Mouse (Mus musculus): Measurements from ENCODE around the gene Cbln3. TPM values are rescaled to one million over a fixed set of nuclear protein-coding genes. Genes with fewer than 3 reads are reported as not detected.
A peak's percentile ranks its signal among the peaks of the same experiment; 100 is the strongest.

Cbln3 gene
- polyA plus RNA-seq, 1 experiment from 2014 or later = 0.07 TPM

DNA sequence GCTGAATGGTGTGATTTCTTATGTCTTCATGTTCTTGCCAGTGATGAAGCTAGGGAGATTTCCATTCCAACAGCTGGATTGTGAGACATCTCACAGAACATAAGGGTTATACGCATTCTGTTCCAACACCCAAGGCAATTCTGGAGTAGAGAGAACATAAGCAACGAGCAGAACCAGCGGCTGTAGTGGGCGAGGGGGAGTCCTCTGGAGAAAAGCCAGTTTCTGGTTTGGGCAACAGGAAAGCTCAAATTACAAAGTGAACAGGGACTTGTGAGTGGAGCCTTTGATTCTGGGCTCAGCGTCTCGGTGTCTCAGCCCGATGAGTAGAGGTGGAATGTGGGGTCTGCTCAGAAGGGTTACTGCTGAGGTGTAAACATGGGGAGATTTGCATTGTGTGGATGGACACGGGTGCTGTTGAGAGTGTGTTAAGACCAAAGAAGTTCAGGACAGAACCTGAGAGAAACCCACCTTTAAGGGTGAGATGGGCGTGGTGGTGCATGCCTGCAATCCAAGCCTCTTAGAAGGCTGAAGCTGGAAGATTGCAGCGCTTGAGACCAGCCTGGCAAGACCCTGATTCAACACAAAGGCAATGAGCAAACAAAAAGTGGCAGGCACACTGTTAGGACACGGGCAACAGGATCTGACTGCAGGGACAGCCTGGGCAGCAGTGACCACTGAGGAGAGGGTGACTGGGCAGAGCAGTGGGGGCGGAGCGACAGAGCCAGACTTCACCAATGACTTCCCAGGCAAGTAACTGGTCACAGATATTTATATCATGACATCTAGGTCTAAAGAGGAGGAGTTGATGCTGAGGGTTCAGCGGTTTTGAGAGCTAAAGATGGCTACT, 6.5 kb downstream of the Cbln3 start:
- H3K27ac ChIP-seq (replicated peaks; ENCODE audit: low read depth, low read length) = no peak overlapping the region
- no peak overlapping the region for H3K4me3 ChIP-seq (ENCODE audit: low read depth, low read length)

DNA sequence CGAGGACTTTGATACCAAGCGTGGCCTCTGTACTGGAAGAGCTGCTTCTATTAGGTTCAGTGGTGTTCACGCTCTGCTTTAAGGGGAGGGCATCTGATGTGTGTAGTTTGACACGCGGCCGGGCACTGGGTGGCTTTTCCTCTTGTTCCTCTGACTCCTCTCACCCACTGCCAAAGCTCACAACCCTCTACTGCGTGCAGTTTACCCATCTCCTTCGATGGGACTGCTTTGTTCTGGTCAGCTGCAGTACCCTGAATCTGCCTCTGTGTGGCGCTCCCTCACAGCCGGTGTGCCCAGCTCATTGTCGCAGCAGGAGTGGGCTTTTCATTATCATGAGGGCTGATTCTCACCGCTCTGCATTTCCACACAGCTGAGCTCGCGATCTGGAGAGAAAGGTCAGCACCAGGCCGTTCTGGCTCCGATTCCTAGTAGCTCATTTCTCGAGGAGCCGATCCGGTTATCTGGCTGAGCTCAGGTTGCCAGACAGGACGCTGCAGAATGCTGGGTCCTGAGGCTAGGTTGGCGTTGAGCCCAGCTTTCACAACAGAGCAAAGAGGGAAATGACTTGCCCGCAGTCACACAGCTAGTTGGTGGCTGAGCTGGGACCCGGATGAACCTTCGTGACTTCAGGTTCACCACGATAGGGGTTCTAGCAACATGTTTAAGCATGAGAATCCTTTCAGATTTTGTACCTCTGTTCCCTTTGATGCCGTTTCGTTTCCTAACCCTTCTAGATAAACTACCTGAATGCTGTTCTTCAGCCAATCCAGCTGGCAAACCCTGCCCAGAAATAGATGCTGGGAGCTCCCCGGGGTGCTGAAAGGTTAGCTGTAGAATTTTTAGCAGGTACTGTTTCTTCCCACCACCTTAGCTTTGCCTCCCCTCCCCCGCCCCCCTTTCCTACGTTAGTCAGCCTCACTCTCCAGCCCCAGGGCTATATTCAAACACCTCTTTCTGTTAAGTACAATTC, 10.2 kb downstream of the Cbln3 start:
- H3K36me3 ChIP-seq (replicated peaks; ENCODE audit: control insufficient read depth, insufficient read depth, low read depth, low read length) = peaks cover 13% of the 10 kb centered on the region
- peak overlapping the region; percentile 6 for H3K4me2 ChIP-seq (ENCODE audit: low read depth, low read length)
- no peaks in the 10 kb centered on the region for H3K27me3 ChIP-seq (ENCODE audit: control insufficient read depth, insufficient read depth, low read length)
- peaks cover 3% of the 10 kb centered on the region; the same call in 1 of the 2 replicates for H3K4me1 ChIP-seq (ENCODE audit: control insufficient read depth, insufficient read depth, low read length)
- H3K9ac ChIP-seq (replicated peaks; ENCODE audit: low read length) = peak overlapping the region; percentile 29; the same call in 1 of the 2 replicates
- peak; percentile 55 for ATAC-seq (replicated peaks; ENCODE audit: insufficient number of reproducible peaks, low FRiP score, low TSS enrichment, low read depth)
- 14% methylated on average over 30 of the region's 30 CpGs for WGBS
- no peaks in the 10 kb centered on the region for H3K9me3 ChIP-seq (replicated peaks; ENCODE audit: control insufficient read depth, low read length)
- no peak overlapping the region for H3K4me3 ChIP-seq (ENCODE audit: low read depth, low read length)
- no peak overlapping the region for H3K27ac ChIP-seq (replicated peaks; ENCODE audit: low read depth, low read length)
- peak; percentile 85 for DNase-seq (ENCODE audit: low spot score)

More for the DNA sequence above, 6.5 kb downstream of the Cbln3 start:
- DNase-seq (ENCODE audit: low spot score) = peak; percentile 72
- WGBS = 17% methylated on average over 14 of the region's 14 CpGs
- ATAC-seq (replicated peaks; ENCODE audit: insufficient number of reproducible peaks, low FRiP score, low TSS enrichment, low read depth) = no peak
- Histone ChIP-seq H3K4me1 (ENCODE audit: control insufficient read depth, insufficient read depth, low read length) (peaks cover 3% of the 10 kb centered on the region; the same call in 1 of the 2 replicates), H3K9ac (replicated peaks; ENCODE audit: low read length) (no peak overlapping the region), H3K36me3 (replicated peaks; ENCODE audit: control insufficient read depth, insufficient read depth, low read depth, low read length) (no peaks in the 10 kb centered on the region), H3K27me3 (ENCODE audit: control insufficient read depth, insufficient read depth, low read length) (no peaks in the 10 kb centered on the region), H3K4me2 (ENCODE audit: low read depth, low read length) (peak overlapping the region; percentile 22), H3K9me3 (replicated peaks; ENCODE audit: control insufficient read depth, low read length) (no peaks in the 10 kb centered on the region)

DNA sequence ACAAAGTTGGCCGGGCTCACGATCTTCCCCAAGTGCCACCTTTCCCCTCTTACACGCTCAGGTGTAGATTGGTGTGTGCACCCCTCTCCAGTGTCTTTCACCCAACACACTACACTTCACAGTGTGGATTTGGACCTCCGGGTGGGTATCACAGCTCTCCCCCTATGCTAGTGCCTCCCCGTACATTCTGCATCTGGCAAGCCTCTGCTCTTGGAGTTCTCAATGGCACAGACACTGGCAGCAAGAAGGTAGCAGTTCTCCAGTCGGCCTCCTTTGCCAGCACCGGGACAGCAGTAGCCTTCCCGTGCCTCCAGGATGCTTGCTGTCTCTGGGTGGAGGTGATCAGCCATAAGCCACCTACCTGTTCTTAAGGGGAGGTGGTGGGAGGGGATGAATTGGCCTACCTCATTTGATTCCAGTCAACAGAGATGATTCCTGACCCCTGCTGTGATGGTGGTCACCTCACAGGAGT, 10.9 kb downstream of the Cbln3 start:
- no peak for DNase-seq (ENCODE audit: low spot score)
- Histone ChIP-seq H3K9me3 (replicated peaks; ENCODE audit: control insufficient read depth, low read length) (no peaks in the 10 kb centered on the region), H3K36me3 (replicated peaks; ENCODE audit: control insufficient read depth, insufficient read depth, low read depth, low read length) (peaks cover 13% of the 10 kb centered on the region), H3K27me3 (ENCODE audit: control insufficient read depth, insufficient read depth, low read length) (no peaks in the 10 kb centered on the region), H3K4me3 (ENCODE audit: low read depth, low read length) (no peak overlapping the region), H3K4me1 (ENCODE audit: control insufficient read depth, insufficient read depth, low read length) (peaks cover 3% of the 10 kb centered on the region; the same call in 1 of the 2 replicates), H3K27ac (replicated peaks; ENCODE audit: low read depth, low read length) (no peak overlapping the region), H3K9ac (replicated peaks; ENCODE audit: low read length) (peak overlapping the region; percentile 29; the same call in 1 of the 2 replicates), H3K4me2 (ENCODE audit: low read depth, low read length) (no peak overlapping the region)
- 0 out of 2 replicates have a peak, but pooled peaks have one; percentile 43 for ATAC-seq (replicated peaks; ENCODE audit: insufficient number of reproducible peaks, low FRiP score, low TSS enrichment, low read depth)
- WGBS = 82% methylated on average over 8 of the region's 8 CpGs

DNA sequence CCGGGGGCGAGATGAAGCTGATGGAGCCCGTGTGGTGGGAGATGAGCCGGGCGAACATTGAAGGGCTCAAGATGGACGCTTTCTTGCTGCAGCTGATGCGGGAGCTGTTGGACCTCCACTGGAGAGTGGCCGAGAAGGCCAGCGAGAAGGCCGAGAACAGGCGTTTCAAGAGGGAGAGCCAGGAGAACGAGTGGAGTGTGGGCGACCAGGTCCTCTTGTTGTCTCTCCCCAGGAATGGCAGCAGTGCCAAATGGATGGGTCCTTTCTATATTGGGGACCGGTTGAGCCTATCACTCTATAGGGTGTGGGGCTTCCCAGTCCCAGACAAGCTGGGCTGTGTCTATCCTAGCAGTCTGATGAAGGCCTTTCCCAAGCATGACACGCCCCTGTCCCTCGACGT, 11.6 kb downstream of the Cbln3 start:
- H3K27ac ChIP-seq (replicated peaks; ENCODE audit: low read depth, low read length) = no peak overlapping the region
- 90% methylated on average over 17 of the region's 17 CpGs for WGBS
- H3K9me3 ChIP-seq (replicated peaks; ENCODE audit: control insufficient read depth, low read length) = no peaks in the 10 kb centered on the region
- ATAC-seq (replicated peaks; ENCODE audit: insufficient number of reproducible peaks, low FRiP score, low TSS enrichment, low read depth) (no peak), DNase-seq (ENCODE audit: low spot score) (no peak)
- H3K36me3 ChIP-seq (replicated peaks; ENCODE audit: control insufficient read depth, insufficient read depth, low read depth, low read length) = peaks cover 13% of the 10 kb centered on the region
- no peak overlapping the region for H3K4me3 ChIP-seq (ENCODE audit: low read depth, low read length)
- H3K4me2 ChIP-seq (ENCODE audit: low read depth, low read length) = no peak overlapping the region
- no peak overlapping the region for H3K9ac ChIP-seq (replicated peaks; ENCODE audit: low read length)
- H3K27me3 ChIP-seq (ENCODE audit: control insufficient read depth, insufficient read depth, low read length) = no peaks in the 10 kb centered on the region
- H3K4me1 ChIP-seq (ENCODE audit: control insufficient read depth, insufficient read depth, low read length) = no peaks in the 10 kb centered on the region

DNA sequence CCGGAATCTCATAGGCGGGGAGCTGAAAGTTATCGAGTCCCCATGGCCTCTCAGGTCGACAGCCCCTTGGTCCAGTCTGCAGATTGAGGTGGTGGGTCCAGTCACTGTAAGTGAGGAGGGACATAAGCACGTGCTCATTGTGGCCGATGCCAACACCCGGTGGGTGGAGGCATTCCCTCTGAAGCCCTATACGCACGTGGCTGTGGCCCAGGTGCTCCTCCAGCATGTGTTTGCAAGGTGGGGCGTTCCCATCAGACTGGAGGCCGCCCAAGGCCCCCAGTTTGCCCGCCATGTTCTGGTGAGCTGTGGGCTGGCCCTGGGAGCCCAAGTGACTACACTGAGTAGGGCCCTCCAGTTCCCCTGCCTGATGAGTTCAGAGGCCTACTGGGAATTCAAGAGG, 12.2 kb downstream of the Cbln3 start:
- ATAC-seq (replicated peaks; ENCODE audit: insufficient number of reproducible peaks, low FRiP score, low TSS enrichment, low read depth) = no peak
- Histone ChIP-seq H3K27ac (replicated peaks; ENCODE audit: low read depth, low read length) (no peak overlapping the region), H3K9me3 (replicated peaks; ENCODE audit: control insufficient read depth, low read length) (no peaks in the 10 kb centered on the region), H3K9ac (replicated peaks; ENCODE audit: low read length) (no peak overlapping the region), H3K27me3 (ENCODE audit: control insufficient read depth, insufficient read depth, low read length) (no peaks in the 10 kb centered on the region), H3K4me1 (ENCODE audit: control insufficient read depth, insufficient read depth, low read length) (no peaks in the 10 kb centered on the region), H3K36me3 (replicated peaks; ENCODE audit: control insufficient read depth, insufficient read depth, low read depth, low read length) (peaks cover 13% of the 10 kb centered on the region), H3K4me3 (ENCODE audit: low read depth, low read length) (no peak overlapping the region), H3K4me2 (ENCODE audit: low read depth, low read length) (no peak overlapping the region)
- 91% methylated on average over 12 of the region's 12 CpGs for WGBS
- no peak for DNase-seq (ENCODE audit: low spot score)

DNA sequence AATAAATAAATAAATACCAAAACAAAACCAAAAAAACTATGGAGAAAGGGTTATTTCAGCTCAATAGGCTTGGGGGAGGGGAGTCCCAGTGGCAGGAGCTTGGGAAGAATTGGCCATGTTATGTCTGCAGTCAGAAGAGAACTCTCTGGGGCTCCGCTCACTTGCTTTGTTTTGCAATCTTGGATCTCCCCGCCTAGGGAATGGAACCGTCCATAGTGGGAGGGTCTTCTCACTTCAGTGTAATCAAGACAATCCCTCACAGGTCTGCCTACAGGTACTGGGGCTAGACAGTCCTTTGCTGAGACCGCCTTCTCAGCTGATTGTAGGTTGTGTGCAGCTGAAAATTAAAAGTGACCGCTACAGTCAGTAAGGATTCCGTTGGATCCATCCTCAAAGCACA, 14.7 kb downstream of the Cbln3 start:
- ATAC-seq (replicated peaks; ENCODE audit: insufficient number of reproducible peaks, low FRiP score, low TSS enrichment, low read depth) = no peak
- Histone ChIP-seq H3K27me3 (ENCODE audit: control insufficient read depth, insufficient read depth, low read length) (no peaks in the 10 kb centered on the region), H3K9me3 (replicated peaks; ENCODE audit: control insufficient read depth, low read length) (no peaks in the 10 kb centered on the region), H3K4me2 (ENCODE audit: low read depth, low read length) (no peak overlapping the region), H3K9ac (replicated peaks; ENCODE audit: low read length) (no peak overlapping the region), H3K36me3 (replicated peaks; ENCODE audit: control insufficient read depth, insufficient read depth, low read depth, low read length) (peaks cover 19% of the 10 kb centered on the region), H3K4me1 (ENCODE audit: control insufficient read depth, insufficient read depth, low read length) (no peaks in the 10 kb centered on the region), H3K27ac (replicated peaks; ENCODE audit: low read depth, low read length) (no peak overlapping the region), H3K4me3 (ENCODE audit: low read depth, low read length) (no peak overlapping the region)
- DNase-seq (ENCODE audit: low spot score) = no peak
- 96% methylated on average over 6 of the region's 6 CpGs for WGBS

DNA sequence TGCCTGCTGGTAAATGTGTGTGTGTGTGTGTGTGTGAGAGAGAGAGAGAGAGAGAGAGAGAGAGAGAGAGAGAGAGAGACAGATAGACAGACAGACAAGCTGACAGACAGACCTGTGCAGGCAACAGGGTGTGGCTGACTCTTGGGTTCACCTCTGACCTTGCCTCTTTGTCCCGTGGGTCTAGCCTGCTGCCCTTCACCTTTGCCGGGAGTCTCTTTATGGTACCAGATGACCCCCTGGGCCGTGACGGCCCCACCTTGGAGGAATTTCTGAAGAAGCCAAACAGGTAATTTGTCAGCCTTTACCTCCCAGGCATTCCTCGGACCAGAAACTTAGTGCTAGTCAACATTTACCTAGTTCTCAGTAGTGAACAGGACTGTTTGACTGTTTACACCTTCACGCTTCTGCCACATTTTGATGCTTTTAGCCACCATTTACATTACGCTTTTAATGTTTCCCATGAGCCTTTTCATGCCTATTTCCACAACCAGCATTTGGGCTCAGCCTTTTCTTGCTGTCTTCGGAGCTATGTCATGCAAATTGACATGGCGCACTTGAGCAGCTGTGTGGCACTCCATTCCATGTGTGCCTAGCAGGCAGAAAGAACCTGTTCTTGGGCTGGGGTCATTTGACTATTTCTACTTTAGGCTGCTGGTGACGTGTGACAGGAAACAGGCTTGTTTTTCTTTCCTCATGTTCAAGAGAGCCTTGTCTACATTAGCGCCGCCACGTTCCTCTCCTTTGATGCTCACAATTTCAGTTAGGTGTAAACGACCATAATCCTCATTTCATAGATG, 15.8 kb downstream of the Cbln3 start:
- Histone ChIP-seq H3K27me3 (ENCODE audit: control insufficient read depth, insufficient read depth, low read length) (no peaks in the 10 kb centered on the region), H3K36me3 (replicated peaks; ENCODE audit: control insufficient read depth, insufficient read depth, low read depth, low read length) (peaks cover 22% of the 10 kb centered on the region), H3K4me1 (ENCODE audit: control insufficient read depth, insufficient read depth, low read length) (no peaks in the 10 kb centered on the region; the same call in 1 of the 2 replicates), H3K4me2 (ENCODE audit: low read depth, low read length) (no peak overlapping the region), H3K9ac (replicated peaks; ENCODE audit: low read length) (no peak overlapping the region), H3K4me3 (ENCODE audit: low read depth, low read length) (no peak overlapping the region), H3K27ac (replicated peaks; ENCODE audit: low read depth, low read length) (no peak overlapping the region), H3K9me3 (replicated peaks; ENCODE audit: control insufficient read depth, low read length) (no peaks in the 10 kb centered on the region)
- WGBS = 85% methylated on average over 14 of the region's 14 CpGs
- no peak for DNase-seq (ENCODE audit: low spot score)
- ATAC-seq (replicated peaks; ENCODE audit: insufficient number of reproducible peaks, low FRiP score, low TSS enrichment, low read depth) = no peak
